Mouse (Mus musculus) small intestine, adult 2 months (tissue): ENCODE measurements around the gene A230072I06Rik.

Experiments used
- CTCF ChIP-seq: fragments of 200-500 bp; IDR thresholded peaks from 2 replicates; pipeline ENCODE4 v1.5.1; 2012; ENCODE audit warnings: low read depth, mild to moderate bottlenecking, control low read depth, inconsistent platforms, low read length, moderate library complexity, mixed read lengths; ENCODE audit not compliant: insufficient replicate concordance, insufficient read length; ENCODE audit errors: extremely low read depth
- POLR2A ChIP-seq: fragments of 200-500 bp; IDR thresholded peaks from 2 replicates; pipeline ENCODE4 v1.6.1; 2012; ENCODE audit warnings: low read depth, mild to moderate bottlenecking, control low read depth, inconsistent platforms, low read length, moderate library complexity

- TF ChIP-seq CTCF: no peak
- no peak for TF ChIP-seq POLR2A
Observed at GRCm38 (mm10) chr8:12259890-12260289, 18.7 kb upstream of the A230072I06Rik start.
